Mouse (Mus musculus) leukemia stem cell, adult 10-12 weeks (primary cell): ENCODE results near the gene Wdr24. TPM values are rescaled to one million over a fixed set of nuclear protein-coding genes. Genes with fewer than 3 reads are reported as not detected.

Experiments used
- polyA plus RNA-seq: library from polyadenylated mRNA; stranded (reverse); fragments of >175 nt; gene quantifications from 2 replicates; pipeline ENCODE4 v1.2.3, GENCODE M21; 2012; ENCODE audit warnings: low replicate concordance

Gene Wdr24
- polyA plus RNA-seq, 1 experiment: 2.6 TPM

Other genes starting within 250 kb of the Wdr24 start
- 8.7 and 13.3 TPM in 2 replicates for gene Lmf1, start 244.5 kb upstream of the Wdr24 start, polyA plus RNA-seq
- gene Gng13, start 106.5 kb upstream of the Wdr24 start, polyA plus RNA-seq: not detected in 2 replicates
- gene Chtf18, start 96.2 kb upstream of the Wdr24 start, polyA plus RNA-seq: 57.7 and 72.3 TPM in 2 replicates
- gene Rpusd1, start 96.0 kb upstream of the Wdr24 start, polyA plus RNA-seq: 64.2 and 71.2 TPM in 2 replicates
- gene Mslnl, start 87.6 kb upstream of the Wdr24 start, polyA plus RNA-seq: not detected in 2 replicates
- gene Msln, start 69.2 kb upstream of the Wdr24 start, polyA plus RNA-seq: 0.22 and 0.53 TPM in 2 replicates
- gene Narfl, start 49.9 kb upstream of the Wdr24 start, polyA plus RNA-seq: 11.2 and 16.9 TPM in 2 replicates
- 11.2 and 11.4 TPM in 2 replicates for gene Haghl, start 38.0 kb upstream of the Wdr24 start, polyA plus RNA-seq
- gene Ccdc78, start 37.0 kb upstream of the Wdr24 start, polyA plus RNA-seq: not detected in 2 replicates
- 9.0 and 19.8 TPM in 2 replicates for gene Fam173a, start 30.7 kb upstream of the Wdr24 start, polyA plus RNA-seq
- gene AC134908.4, start 28.0 kb upstream of the Wdr24 start, polyA plus RNA-seq: not detected in 2 replicates
- gene Metrn, start 26.5 kb upstream of the Wdr24 start, polyA plus RNA-seq: 158 and 177 TPM in 2 replicates
- gene Fbxl16, start 14.5 kb upstream of the Wdr24 start, polyA plus RNA-seq: 0.28 and 0.61 TPM in 2 replicates
- gene Jmjd8, start 5.2 kb downstream of the Wdr24 start, polyA plus RNA-seq: 2.6 and 6.8 TPM in 2 replicates
- gene Stub1, start 9.8 kb downstream of the Wdr24 start, polyA plus RNA-seq: 52.2 and 64.9 TPM in 2 replicates
- gene Rhbdl1, start 13.7 kb downstream of the Wdr24 start, polyA plus RNA-seq: 2.4 and 3.7 TPM in 2 replicates
- 12.7 and 16.5 TPM in 2 replicates for gene Gm20683, start 18.1 kb downstream of the Wdr24 start, polyA plus RNA-seq
- 134 and 279 TPM in 2 replicates for gene Rhot2, start 21.2 kb downstream of the Wdr24 start, polyA plus RNA-seq
- gene Wdr90, start 37.9 kb downstream of the Wdr24 start, polyA plus RNA-seq: 22.8 and 33.0 TPM in 2 replicates
- gene Mcrip2, start 45.1 kb downstream of the Wdr24 start, polyA plus RNA-seq: 164 and 319 TPM in 2 replicates
- 60.7 and 67.0 TPM in 2 replicates for gene Mettl26, start 51.4 kb downstream of the Wdr24 start, polyA plus RNA-seq
- 1.4 and 1.7 TPM in 2 replicates for gene Wfikkn1, start 57.2 kb downstream of the Wdr24 start, polyA plus RNA-seq
- 12.5 and 13.4 TPM in 2 replicates for gene Rab40c, start 96.1 kb downstream of the Wdr24 start, polyA plus RNA-seq
- gene Pigq, start 121.3 kb downstream of the Wdr24 start, polyA plus RNA-seq: 354 and 1,450 TPM in 2 replicates
- 0.28 and 3.2 TPM in 2 replicates for gene Nhlrc4, start 121.3 kb downstream of the Wdr24 start, polyA plus RNA-seq
- gene A930017K11Rik, start 128.9 kb downstream of the Wdr24 start, polyA plus RNA-seq: 0.09 TPM in 1 of 2 replicates, not detected in the other
- 78.7 and 121 TPM in 2 replicates for gene Capn15, start 162.2 kb downstream of the Wdr24 start, polyA plus RNA-seq
- 4.8 and 7.2 TPM in 2 replicates for gene Rab11fip3, start 245.9 kb downstream of the Wdr24 start, polyA plus RNA-seq